Mouse (Mus musculus) hindlimb bud, embryonic 11.5 days (tissue): ENCODE measurements at regions not wholly inside any gene's neighbourhood (a gene's known extent, or its start where the extent isn't known, plus 50 kb on each side); places are given as distances from the start of the nearest gene placed in this dataset.

Source experiments
- DNase-seq: peaks from one replicate; pipeline ENCODE4 v3.0.0-alpha.2; 2012; ENCODE audit warnings: low read depth, low spot score; ENCODE audit errors: extremely low spot score

GRCm38 (mm10) chr13:44121932-44122331 lies 337.4 kb downstream of the Cd83 start:
- no peak for DNase-seq

- DNase-seq: no peak
These were observed 341.6 kb downstream of the Cd83 start for GRCm38 (mm10) chr13:44126198-44126597.

- DNase-seq: no peak
These were observed 344.1 kb downstream of the Cd83 start for GRCm38 (mm10) chr13:44128506-44129274.

GRCm38 (mm10) chr13:44131916-44132315 lies 347.3 kb downstream of the Cd83 start:
- no peak for DNase-seq

GRCm38 (mm10) chr13:44132510-44132909 lies 347.9 kb downstream of the Cd83 start:
- DNase-seq: no peak

- no peak for DNase-seq
These were observed 348.9 kb downstream of the Cd83 start for GRCm38 (mm10) chr13:44133436-44133835.

- DNase-seq: no peak
These were observed 356.6 kb downstream of the Cd83 start for GRCm38 (mm10) chr13:44141181-44141580.

- no peak for DNase-seq
These were observed 360.9 kb downstream of the Cd83 start for GRCm38 (mm10) chr13:44145441-44145840.

- no peak for DNase-seq
These were observed 363.3 kb downstream of the Cd83 start for GRCm38 (mm10) chr13:44147841-44148240.

- DNase-seq: no peak
These were observed 364.9 kb downstream of the Cd83 start for GRCm38 (mm10) chr13:44149499-44149898.

GRCm38 (mm10) chr13:44151526-44151925 lies 367.0 kb downstream of the Cd83 start:
- no peak for DNase-seq

GRCm38 (mm10) chr13:44152806-44153613 lies 368.4 kb downstream of the Cd83 start:
- DNase-seq: no peak

- no peak for DNase-seq
These were observed 369.2 kb downstream of the Cd83 start for GRCm38 (mm10) chr13:44153784-44154183.

- no peak for DNase-seq
These were observed 371.4 kb downstream of the Cd83 start for GRCm38 (mm10) chr13:44155956-44156355.

GRCm38 (mm10) chr13:44156546-44156945 lies 372.0 kb downstream of the Cd83 start:
- DNase-seq: no peak

GRCm38 (mm10) chr13:44157236-44157635 lies 372.7 kb downstream of the Cd83 start:
- no peak for DNase-seq

- DNase-seq: no peak
These were observed 373.8 kb downstream of the Cd83 start for GRCm38 (mm10) chr13:44158364-44158763.

- DNase-seq: no peak
These were observed 374.8 kb downstream of the Cd83 start for GRCm38 (mm10) chr13:44159346-44159745.

- no peak for DNase-seq
These were observed 380.2 kb downstream of the Cd83 start for GRCm38 (mm10) chr13:44164746-44165145.

- no peak for DNase-seq
These were observed 382.6 kb downstream of the Cd83 start for GRCm38 (mm10) chr13:44167186-44167585.

- DNase-seq: no peak
These were observed 383.6 kb downstream of the Cd83 start for GRCm38 (mm10) chr13:44168186-44168585.

- no peak for DNase-seq
These were observed 387.1 kb downstream of the Cd83 start for GRCm38 (mm10) chr13:44171639-44172038.
